Mouse (Mus musculus): Measurements from ENCODE around the gene Gm17571.

Gene Gm17571

DNA sequence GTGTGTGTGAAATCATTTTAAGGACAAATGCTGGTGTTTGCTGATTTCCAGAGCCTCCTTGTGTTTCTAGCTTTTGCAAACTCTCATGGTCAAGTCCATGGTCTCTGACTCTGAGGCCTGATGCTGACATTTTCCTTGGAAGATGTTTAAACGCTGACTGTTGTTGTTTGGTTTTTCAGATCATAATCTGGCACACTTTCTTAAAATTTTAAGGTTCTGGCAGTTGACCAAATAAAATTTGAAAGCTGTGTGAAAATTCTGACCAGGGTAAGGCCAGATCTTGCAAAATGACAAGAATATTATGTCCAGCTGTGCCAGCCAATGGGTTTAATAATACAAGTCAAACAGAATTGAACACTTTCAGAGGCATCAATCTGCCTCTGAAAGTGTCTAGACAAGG lies 8.7 kb upstream of the Gm17571 start:
- in situ Hi-C loops (cut with MboI, MseI) = no loop called here

DNA sequence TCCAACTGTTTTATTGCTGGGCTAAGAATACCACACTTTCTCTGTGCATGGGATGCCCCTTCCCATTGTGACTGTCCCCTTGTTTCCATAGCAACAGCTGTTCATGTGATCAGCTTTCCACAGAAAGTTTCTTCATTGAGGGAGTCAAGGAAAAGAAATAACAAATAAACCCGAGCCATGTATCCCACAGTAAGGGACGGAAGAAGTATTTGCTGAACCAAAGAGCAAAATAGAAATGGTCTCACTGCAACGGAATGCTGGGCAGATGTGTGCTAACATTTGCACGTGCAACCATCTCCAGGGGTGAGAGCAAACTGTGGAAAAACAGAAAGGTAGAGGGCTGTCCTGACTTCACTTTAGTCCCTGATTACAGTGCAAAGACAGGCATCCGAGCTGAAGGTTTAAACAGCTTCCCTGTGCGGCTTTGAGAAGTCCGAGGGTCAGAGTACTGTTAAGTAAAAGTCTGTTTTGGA lies 8.1 kb upstream of the Gm17571 start:
- in situ Hi-C loops (cut with MboI, MseI) = no loop called here

DNA sequence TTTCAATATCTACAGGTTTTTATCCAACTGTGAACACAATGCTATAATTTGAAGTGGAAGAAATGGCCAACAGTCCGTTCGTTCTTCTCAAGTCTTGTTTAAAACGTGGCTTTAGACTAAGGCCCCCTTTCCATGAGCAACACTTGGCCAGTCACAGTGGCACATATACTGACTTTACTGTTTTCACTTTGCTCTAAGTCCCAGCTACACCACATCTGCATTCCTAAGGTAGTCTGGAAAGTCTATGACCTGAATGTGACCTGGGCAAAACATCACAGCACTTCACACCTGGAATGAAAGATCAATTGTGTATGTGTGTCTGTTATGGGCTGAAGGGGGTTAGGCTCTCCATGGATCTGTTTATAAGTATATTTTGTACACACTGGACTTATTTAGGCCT lies 2.2 kb upstream of the Gm17571 start:
- in situ Hi-C loops (cut with MboI, MseI) = no loop called here

DNA sequence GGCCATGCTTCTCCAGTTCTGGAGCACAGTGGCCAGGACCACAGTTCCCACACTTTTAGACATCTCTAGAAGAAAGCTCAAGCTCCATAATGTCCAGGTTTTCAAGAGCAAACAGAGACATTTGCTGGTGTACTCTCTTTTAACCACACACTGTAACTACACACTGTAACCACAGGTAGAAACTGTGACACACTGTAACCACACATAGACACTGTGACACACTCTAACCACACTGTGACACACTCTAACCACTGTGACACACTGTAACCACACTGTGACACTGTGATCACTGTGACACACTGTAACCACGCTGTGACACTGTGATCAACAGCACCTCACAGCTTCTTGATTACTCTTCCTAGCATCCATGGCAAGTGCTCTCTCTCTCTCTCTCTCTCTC lies 317 bp downstream of the Gm17571 start:
- in situ Hi-C loops (cut with MboI, MseI) = no loop called here

GRCm38 (mm10) chr9:13443484-13444211 lies 2.9 kb downstream of the Gm17571 start:
- in situ Hi-C loops (cut with MboI, MseI) = no loop called here

DNA sequence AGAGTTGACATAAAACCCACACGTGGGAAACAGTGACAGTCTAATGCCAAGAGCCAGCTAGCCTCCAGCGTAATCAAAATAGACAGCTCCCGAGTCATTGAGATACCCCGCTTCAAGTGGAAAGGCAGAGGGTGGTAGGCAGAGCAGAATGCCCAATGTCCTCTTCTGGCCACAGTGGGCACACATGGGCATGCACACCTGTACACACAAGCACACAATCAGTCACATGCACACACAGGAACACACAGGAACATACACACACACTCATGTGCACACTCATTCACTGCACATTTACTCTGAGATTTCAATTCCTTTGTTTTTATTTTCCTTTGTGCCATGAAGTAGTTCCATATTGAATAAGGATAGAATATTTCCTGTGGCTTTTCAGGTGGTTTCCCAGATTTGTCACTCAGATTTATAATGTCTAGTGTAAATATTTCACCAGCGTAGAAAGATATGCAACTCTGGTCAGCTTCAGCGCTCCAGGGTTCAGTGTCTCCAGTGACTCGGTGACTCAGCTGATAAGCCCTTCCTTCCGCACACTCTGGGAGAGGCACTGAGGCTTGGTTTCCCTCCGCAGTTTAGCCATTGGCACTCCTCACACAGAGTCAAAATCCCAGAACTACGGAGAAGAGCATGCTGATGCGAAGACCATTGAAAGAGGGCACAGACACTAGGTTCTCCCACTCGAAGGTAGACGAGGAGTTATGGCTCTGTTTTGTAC lies 4.4 kb downstream of the Gm17571 start:
- in situ Hi-C loops (cut with MboI, MseI) = no loop called here

DNA sequence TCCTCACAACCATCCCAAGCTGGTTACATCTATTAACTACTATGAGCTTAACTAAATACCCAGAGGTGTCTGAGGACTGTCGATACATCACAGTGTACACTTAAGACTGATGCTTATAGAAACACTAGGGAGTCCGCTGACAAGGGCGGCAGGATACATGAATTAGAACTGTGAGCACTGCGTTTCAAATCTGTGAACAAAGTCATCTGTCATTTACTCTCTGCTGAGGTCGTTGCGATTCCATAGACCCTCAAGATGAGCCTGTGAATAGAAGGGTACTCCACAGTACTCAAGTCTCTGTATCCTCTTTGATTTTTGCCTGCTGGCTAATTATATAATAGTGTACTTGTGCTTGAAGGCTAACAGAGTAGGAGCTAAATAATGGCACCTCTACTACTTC lies 5.6 kb downstream of the Gm17571 start:
- in situ Hi-C loops (cut with MboI, MseI) = no loop called here

DNA sequence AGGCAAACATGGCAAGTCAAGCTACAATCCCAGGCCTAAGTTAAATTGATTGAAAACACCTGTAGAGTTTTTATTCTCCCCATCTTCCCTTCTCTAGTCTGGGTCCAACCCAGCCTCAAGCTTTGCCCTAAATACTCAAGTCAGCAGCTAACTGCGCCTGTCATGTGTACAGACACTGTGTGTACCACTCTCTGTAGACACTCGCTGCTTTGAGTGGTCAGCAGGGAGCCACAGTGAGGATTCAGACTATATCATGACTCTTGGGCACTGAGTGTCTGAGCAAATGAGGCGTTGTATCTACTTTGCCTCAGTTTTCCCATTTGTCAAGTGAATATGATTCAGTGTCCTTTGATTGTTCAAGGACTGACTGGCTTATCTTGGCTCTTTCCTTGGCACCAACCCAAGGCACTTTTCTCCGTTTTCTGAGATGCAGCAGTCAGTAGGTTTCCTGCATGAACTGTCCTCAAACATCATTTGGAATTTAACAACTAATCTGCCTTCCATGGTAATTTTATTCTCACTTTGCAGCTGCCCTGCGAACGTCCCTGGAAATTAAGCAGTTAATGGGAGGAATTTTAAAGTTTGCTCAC lies 13.0 kb downstream of the Gm17571 start:
- in situ Hi-C loops (cut with MboI, MseI) = no loop called here

GRCm38 (mm10) chr9:13431646-13432045 lies 14.9 kb downstream of the Gm17571 start:
- in situ Hi-C loops (cut with MboI, MseI) = no loop called here

DNA sequence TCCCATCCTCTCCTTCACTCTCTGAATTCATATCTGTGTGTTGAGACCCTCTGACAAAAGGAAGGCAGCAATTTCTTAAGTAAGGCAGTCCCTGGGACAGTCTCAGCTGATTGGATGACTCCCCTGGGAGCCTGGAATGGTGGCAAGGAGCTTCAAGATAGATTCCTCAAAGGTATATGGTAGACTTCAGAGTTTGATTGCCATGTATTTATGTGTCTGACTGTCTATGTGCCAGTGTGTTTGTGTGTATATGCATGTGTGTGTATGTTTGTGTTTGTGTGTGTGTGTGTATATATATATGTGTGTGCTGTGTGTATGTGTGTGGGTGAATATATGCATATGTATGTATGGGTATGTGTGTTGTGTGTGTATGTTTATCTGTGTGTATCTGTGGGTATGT lies 15.8 kb downstream of the Gm17571 start:
- in situ Hi-C loops (cut with MboI, MseI) = no loop called here

DNA sequence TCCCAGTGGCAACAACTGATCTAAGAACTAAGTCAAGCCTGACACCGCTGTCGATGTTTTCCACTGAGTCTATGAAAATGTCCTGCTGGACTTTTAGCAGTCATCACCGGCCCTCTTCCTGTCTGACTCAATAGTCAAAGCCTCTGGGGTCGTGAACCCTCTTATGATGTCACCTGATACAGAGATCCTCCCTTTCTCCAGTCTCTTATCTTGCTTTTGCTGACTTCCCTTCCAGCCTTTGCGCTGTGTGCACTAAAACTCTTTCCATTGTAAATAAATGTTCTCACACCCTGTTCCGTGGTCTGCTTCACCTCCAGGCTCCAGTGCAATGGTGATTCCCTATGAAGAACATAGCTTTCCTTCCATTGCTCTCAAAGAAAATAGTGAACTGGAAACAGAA lies 16.3 kb downstream of the Gm17571 start:
- in situ Hi-C loops (cut with MboI, MseI) = no loop called here

DNA sequence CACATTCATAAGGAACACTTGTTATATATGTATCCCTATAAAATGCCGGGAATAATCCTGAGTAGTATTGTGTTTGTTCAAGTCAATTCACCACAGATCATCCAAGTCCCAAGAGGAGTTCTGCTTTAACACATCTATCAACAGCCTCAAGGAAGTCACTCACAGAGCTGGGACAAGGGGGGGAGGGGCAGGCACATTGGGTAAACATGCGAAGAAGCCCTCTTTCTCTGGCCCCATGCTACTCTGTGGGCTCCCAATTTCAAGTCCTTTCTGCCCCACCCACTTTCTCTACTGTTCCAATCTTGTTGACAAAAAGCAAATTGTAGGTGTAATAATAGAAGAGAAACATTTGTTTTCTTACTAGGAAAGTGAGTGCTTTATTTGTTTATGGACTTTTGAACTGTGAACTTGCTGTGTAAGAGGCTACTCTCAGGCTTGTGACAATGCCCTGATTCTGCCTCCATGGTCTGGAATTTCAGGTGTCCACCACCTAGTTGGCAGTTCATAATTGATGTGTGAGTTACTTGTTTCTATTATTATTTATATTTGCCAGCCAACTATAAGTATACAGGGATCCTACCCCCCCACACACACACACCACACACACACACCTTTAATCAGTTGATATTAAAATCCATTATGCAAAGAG lies 17.0 kb downstream of the Gm17571 start:
- in situ Hi-C loops (cut with MboI, MseI) = no loop called here

- in situ Hi-C loops (cut with MboI, MseI) = no loop called here
These were observed 21.3 kb downstream of the Gm17571 start for GRCm38 (mm10) chr9:13425031-13425940.

- in situ Hi-C loops (cut with MboI, MseI) = no loop called here
These were observed 32.3 kb downstream of the Gm17571 start for GRCm38 (mm10) chr9:13414230-13414766.
